Mouse (Mus musculus): ENCODE results near the gene Dclre1c. TPM values are rescaled to one million over a fixed set of nuclear protein-coding genes. Genes with fewer than 3 reads are reported as not detected.

The Dclre1c gene
- polyA plus RNA-seq, 1 experiment from 2014 or later = 6.5 TPM

GRCm38 (mm10) chr2:3430956-3431355 lies 7.0 kb downstream of the Dclre1c start:
- 70% methylated on average over 9 of the region's 9 CpGs for WGBS
- Histone ChIP-seq H3K36me3 (no peaks in the 10 kb centered on the region), H3K9ac (no peak overlapping the region), H3K4me2 (no peak overlapping the region), H3K27me3 (no peaks in the 10 kb centered on the region), H3K27ac (no peak overlapping the region), H3K9me3 (replicated peaks) (no peaks in the 10 kb centered on the region), H3K4me3 (replicated peaks) (no peak overlapping the region), H3K4me1 (0 out of 2 replicates have a peak, but pooled peaks cover 5% of the 10 kb centered on the region)
- no peak for ATAC-seq (replicated peaks; ENCODE audit: low FRiP score)

GRCm38 (mm10) chr2:3435369-3436061 lies 11.6 kb downstream of the Dclre1c start:
- H3K4me1 ChIP-seq = 0 out of 2 replicates have a peak, but pooled peaks cover 5% of the 10 kb centered on the region
- H3K9me3 ChIP-seq (replicated peaks) = no peaks in the 10 kb centered on the region
- no peak overlapping the region for H3K4me2 ChIP-seq
- no peaks in the 10 kb centered on the region for H3K27me3 ChIP-seq
- peaks cover 2% of the 10 kb centered on the region; the same call in 1 of the 2 replicates for H3K36me3 ChIP-seq
- WGBS = 66% methylated on average over 6 of the region's 6 CpGs
- H3K4me3 ChIP-seq (replicated peaks) = no peak overlapping the region
- H3K27ac ChIP-seq = no peak overlapping the region
- H3K9ac ChIP-seq = no peak overlapping the region
- ATAC-seq (replicated peaks; ENCODE audit: low FRiP score) = peak; percentile 54; the same call in 1 of the 2 replicates

GRCm38 (mm10) chr2:3437956-3438355 lies 14.0 kb downstream of the Dclre1c start:
- WGBS = 70% methylated on average over 7 of the region's 7 CpGs
- Histone ChIP-seq H3K27ac (no peak overlapping the region), H3K27me3 (no peaks in the 10 kb centered on the region), H3K9ac (no peak overlapping the region), H3K9me3 (replicated peaks) (no peaks in the 10 kb centered on the region), H3K4me3 (replicated peaks) (no peak overlapping the region), H3K4me2 (no peak overlapping the region), H3K4me1 (0 out of 2 replicates have a peak, but pooled peaks cover 5% of the 10 kb centered on the region), H3K36me3 (peaks cover 9% of the 10 kb centered on the region)
- ATAC-seq (replicated peaks; ENCODE audit: low FRiP score) = no peak

GRCm38 (mm10) chr2:3444206-3444605 lies 20.3 kb downstream of the Dclre1c start:
- WGBS = 78% methylated on average over 7 of the region's 7 CpGs

GRCm38 (mm10) chr2:3445984-3446383 lies 22.1 kb downstream of the Dclre1c start:
- WGBS = 38% methylated on average over 4 of the region's 4 CpGs
- Histone ChIP-seq H3K9ac (no peak overlapping the region), H3K27me3 (no peaks in the 10 kb centered on the region), H3K36me3 (peaks cover 12% of the 10 kb centered on the region), H3K9me3 (replicated peaks) (no peaks in the 10 kb centered on the region), H3K4me2 (no peak overlapping the region), H3K4me1 (peaks cover 7% of the 10 kb centered on the region; the same call in 1 of the 2 replicates), H3K27ac (no peak overlapping the region), H3K4me3 (replicated peaks) (no peak overlapping the region)
- peak; percentile 74; the same call in 1 of the 2 replicates for ATAC-seq (replicated peaks; ENCODE audit: low FRiP score)

More at GRCm38 (mm10) chr2:3444206-3444605, 20.3 kb downstream of the Dclre1c start:
- Histone ChIP-seq H3K4me3 (replicated peaks) (no peak overlapping the region), H3K9me3 (replicated peaks) (no peaks in the 10 kb centered on the region), H3K9ac (no peak overlapping the region), H3K4me2 (no peak overlapping the region), H3K36me3 (peaks cover 13% of the 10 kb centered on the region), H3K27me3 (no peaks in the 10 kb centered on the region), H3K27ac (no peak overlapping the region), H3K4me1 (peaks cover 7% of the 10 kb centered on the region; the same call in 1 of the 2 replicates)
- no peak for ATAC-seq (replicated peaks; ENCODE audit: low FRiP score)

GRCm38 (mm10) chr2:3449431-3449830 lies 25.5 kb downstream of the Dclre1c start:
- H3K27ac ChIP-seq = no peak overlapping the region
- H3K4me2 ChIP-seq = no peak overlapping the region
- WGBS = 67% methylated on average over 2 of the region's 2 CpGs
- no peak overlapping the region for H3K9ac ChIP-seq
- peaks cover 7% of the 10 kb centered on the region; the same call in 1 of the 2 replicates for H3K4me1 ChIP-seq
- H3K4me3 ChIP-seq (replicated peaks) = no peak overlapping the region
- H3K9me3 ChIP-seq (replicated peaks) = no peaks in the 10 kb centered on the region
- H3K27me3 ChIP-seq = no peaks in the 10 kb centered on the region
- H3K36me3 ChIP-seq = peaks cover 29% of the 10 kb centered on the region
- no peak for ATAC-seq (replicated peaks; ENCODE audit: low FRiP score)

GRCm38 (mm10) chr2:3453096-3453495 lies 29.2 kb downstream of the Dclre1c start:
- Histone ChIP-seq H3K4me2 (no peak overlapping the region), H3K27me3 (no peaks in the 10 kb centered on the region), H3K9me3 (replicated peaks) (no peaks in the 10 kb centered on the region), H3K4me3 (replicated peaks) (no peak overlapping the region), H3K36me3 (peaks cover 56% of the 10 kb centered on the region), H3K9ac (no peak overlapping the region), H3K4me1 (no peaks in the 10 kb centered on the region; the same call in 1 of the 2 replicates), H3K27ac (no peak overlapping the region)
- no peak for ATAC-seq (replicated peaks; ENCODE audit: low FRiP score)
- 91% methylated on average over 3 of the region's 3 CpGs for WGBS

GRCm38 (mm10) chr2:3456590-3456989 lies 32.7 kb downstream of the Dclre1c start:
- Histone ChIP-seq H3K27me3 (no peaks in the 10 kb centered on the region), H3K4me2 (no peak overlapping the region), H3K9ac (no peak overlapping the region), H3K9me3 (replicated peaks) (no peaks in the 10 kb centered on the region), H3K4me3 (replicated peaks) (no peak overlapping the region), H3K36me3 (peaks cover 79% of the 10 kb centered on the region), H3K27ac (no peak overlapping the region), H3K4me1 (no peaks in the 10 kb centered on the region)
- no peak for ATAC-seq (replicated peaks; ENCODE audit: low FRiP score)
- 76% methylated on average over 4 of the region's 4 CpGs for WGBS

- H3K9ac ChIP-seq = peak overlapping the region; percentile 83
- H3K4me1 ChIP-seq = peaks cover 8% of the 10 kb centered on the region
- H3K9me3 ChIP-seq (replicated peaks) = no peaks in the 10 kb centered on the region
- peak overlapping the region; percentile 95 for H3K27ac ChIP-seq
- ATAC-seq (replicated peaks; ENCODE audit: low FRiP score) = no peak
- no peaks in the 10 kb centered on the region for H3K27me3 ChIP-seq
- peaks cover 9% of the 10 kb centered on the region; the same call in 1 of the 2 replicates for H3K36me3 ChIP-seq
- under 1% methylated on average over 12 of the region's 12 CpGs for WGBS
- peak overlapping the region; percentile 75 for H3K4me3 ChIP-seq (replicated peaks)
- H3K4me2 ChIP-seq = peak overlapping the region; percentile 77
Observed at GRCm38 (mm10) chr2:3473891-3474290, 50.0 kb downstream of the Dclre1c start.

- peak; percentile 82 for ATAC-seq (replicated peaks; ENCODE audit: low FRiP score)
- Histone ChIP-seq H3K27me3 (no peaks in the 10 kb centered on the region), H3K4me2 (peak overlapping the region; percentile 77), H3K4me1 (peaks cover 8% of the 10 kb centered on the region), H3K27ac (peak overlapping the region; percentile 95), H3K4me3 (replicated peaks) (peak overlapping the region; percentile 75), H3K36me3 (peaks cover 9% of the 10 kb centered on the region; the same call in 1 of the 2 replicates), H3K9me3 (replicated peaks) (no peaks in the 10 kb centered on the region), H3K9ac (peak overlapping the region; percentile 83)
- under 1% methylated on average over 46 of the region's 46 CpGs for WGBS
Observed at GRCm38 (mm10) chr2:3474361-3474805, 50.5 kb downstream of the Dclre1c start.

- Histone ChIP-seq H3K4me2 (peak within 1 kb of the TSS; percentile 77), H3K9ac (peak within 1 kb of the TSS; percentile 83), H3K9me3 (replicated peaks) (no peaks in the 10 kb centered on the region), H3K4me3 (replicated peaks) (peak within 1 kb of the TSS; percentile 75), H3K27ac (peak within 1 kb of the TSS; percentile 95), H3K36me3 (peaks cover 6% of the 10 kb centered on the region; the same call in 1 of the 2 replicates), H3K27me3 (no peaks in the 10 kb centered on the region), H3K4me1 (peaks cover 8% of the 10 kb centered on the region)
- peak; percentile 99 for ATAC-seq (replicated peaks; ENCODE audit: low FRiP score)
- under 1% methylated on average over 40 of the region's 42 CpGs for WGBS
Observed at GRCm38 (mm10) chr2:3474861-3475283, 50.9 kb downstream of the Dclre1c start, which contains the start of gene Suv39h2. TSS of gene Suv39h2 (minus strand) at chr2:3475031.

GRCm38 (mm10) chr2:3475746-3476251 lies 51.9 kb downstream of the Dclre1c start:
- Histone ChIP-seq H3K4me1 (peaks cover 8% of the 10 kb centered on the region), H3K36me3 (no peaks in the 10 kb centered on the region), H3K9me3 (replicated peaks) (no peaks in the 10 kb centered on the region), H3K4me3 (replicated peaks) (no peak overlapping the region), H3K9ac (no peak overlapping the region), H3K4me2 (peak overlapping the region; percentile 77), H3K27me3 (no peaks in the 10 kb centered on the region), H3K27ac (no peak overlapping the region)
- no peak for ATAC-seq (replicated peaks; ENCODE audit: low FRiP score)
- 48% methylated on average over 3 of the region's 3 CpGs for WGBS
